Mouse (Mus musculus) megakaryocyte, embryonic 14.5 days (primary cell): ENCODE measurements around the gene Selenom.

Experiments
- FLI1 ChIP-seq: IDR thresholded peaks from 2 replicates; pipeline ENCODE4 v1.6.1; 2012; ENCODE audit warnings: low read length, inconsistent platforms, mixed read lengths
- GATA1 ChIP-seq: IDR thresholded peaks from 3 replicates; pipeline ENCODE4 v1.6.1; 2012; ENCODE audit warnings: mixed read lengths, low read length, inconsistent platforms, borderline replicate concordance

DNA sequence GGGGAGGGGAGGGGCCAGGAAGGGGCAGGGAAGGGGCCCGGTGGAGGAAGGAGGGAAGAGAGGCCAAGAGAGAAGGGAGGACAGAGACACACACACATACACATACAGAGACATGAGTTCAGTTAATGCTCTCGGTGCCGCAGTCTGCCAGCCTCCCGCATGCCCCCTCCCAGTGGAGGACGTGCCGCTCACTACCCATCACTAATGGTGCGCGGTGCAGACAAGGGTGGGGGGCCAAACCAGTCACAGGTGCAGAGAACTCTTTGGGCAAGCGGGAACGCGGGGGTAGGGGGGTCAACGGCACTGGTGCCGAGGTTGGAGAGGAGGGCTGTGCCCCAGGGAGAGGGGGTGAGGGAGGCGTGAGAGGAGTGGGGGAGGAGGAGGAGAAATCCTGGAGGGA is 6.4 kb downstream of the Selenom start:
- no peak for TF ChIP-seq FLI1
- no peak for TF ChIP-seq GATA1
